Mouse (Mus musculus) urinary bladder, adult 18-20 months (tissue): ENCODE results near the gene Scarb1.

Experiments used
- DNase-seq, 2 experiments: peaks; one replicate each; pipeline ENCODE4 v3.0.0; 2022; ENCODE audit warnings: low spot score in 2 of 2, mixed read lengths in 2 of 2

Gene Scarb1

DNA sequence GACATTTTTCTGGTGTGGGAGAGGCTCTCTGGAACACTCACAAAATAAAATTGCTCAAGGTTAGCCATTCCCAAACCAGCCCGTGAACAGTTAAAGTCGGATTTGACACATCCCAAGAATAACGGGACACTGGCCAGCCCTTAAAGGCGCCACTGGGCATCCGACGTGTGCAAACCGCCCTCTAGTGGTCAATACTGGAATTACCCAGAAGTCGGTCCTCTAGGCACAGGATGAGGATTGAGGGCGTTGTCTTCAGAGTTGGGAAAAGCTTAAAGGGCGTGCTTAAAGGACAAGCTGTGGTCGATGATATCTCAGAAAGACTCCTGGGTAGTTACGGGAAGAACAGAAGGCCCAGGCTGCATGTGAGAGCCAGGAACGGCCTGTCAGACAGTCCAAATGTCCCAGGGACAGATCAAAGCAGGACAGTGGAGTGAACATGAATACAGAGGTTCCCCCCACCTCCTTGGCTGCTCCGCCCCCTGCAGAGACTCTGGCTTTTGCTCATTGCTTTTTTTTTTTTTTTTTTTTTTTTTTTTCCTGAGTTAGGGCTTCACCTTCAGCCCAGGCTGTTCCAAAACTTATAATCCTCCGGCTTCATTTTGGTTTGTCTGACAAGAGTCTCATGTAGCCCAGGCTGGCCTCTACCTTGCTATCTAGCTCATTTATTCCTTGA is 69.2 kb downstream of the Scarb1 start:
- peak; percentile 63 to 71 for DNase-seq

DNA sequence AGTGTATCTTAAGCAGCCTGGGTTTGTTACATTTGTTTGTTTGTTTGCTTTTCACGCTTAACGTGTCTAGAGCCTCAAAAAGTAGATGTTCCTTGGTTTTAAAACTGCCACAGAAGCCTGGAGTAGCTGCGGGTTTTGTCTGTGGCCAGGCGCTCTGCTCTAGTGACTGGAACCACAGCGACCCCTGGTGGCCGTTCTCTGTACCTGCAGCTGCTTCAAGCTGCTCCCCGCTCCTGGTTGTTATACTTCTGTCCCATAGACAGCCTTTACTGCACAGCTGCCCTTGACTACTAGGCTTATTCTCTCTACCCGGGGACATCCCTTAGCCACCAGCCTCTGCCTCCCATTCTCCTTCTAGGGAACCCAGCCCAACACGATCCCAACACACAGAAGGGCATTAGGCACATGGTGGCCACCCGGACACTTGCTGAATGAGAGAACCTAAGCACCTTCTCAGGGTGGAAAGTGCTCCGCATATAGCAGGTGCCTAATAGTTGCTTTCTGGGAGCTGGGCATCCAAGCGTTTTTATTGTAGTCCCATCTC is 70.2 kb downstream of the Scarb1 start:
- peak in 1 of 2 experiments; percentile 45 for DNase-seq

DNA sequence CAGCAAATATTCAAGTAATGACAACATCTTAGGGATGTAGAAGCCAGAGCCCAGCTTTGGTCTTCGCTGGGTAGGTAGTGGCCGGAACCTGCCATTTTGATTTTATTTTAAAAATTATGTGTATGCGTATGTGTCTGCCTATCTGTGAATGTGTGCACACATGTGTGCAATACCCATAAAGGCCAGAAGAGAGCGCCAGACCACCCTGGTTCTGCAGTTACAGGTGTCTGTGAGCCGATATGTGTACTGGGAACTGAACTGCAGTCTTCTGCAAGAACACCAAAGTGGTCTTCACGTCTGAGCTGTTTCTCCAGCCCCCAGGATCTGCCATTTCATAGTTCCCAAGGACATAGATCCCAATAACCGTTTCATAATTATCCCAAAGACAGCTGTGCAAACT is 71.1 kb downstream of the Scarb1 start:
- DNase-seq, result no peak

DNA sequence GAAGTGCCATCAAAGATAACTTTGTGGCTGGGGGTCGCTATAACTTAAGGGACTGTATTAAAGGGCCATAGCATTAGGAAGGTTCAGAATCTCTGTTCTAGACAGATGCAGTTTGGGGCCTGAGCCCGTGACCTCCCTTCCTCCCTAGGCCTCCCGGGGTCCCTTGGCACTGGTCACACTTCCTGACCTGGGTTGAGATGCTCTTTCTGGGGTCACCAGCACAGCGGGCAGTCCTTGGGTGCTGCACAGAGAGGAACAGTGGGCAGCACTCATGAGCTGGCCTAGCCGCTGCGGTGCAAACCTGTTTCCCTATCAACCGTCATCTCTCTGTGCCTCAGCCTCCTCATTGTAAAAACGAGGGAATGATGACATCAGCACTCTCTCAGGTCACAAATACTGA is 71.5 kb downstream of the Scarb1 start:
- DNase-seq, result no peak

DNA sequence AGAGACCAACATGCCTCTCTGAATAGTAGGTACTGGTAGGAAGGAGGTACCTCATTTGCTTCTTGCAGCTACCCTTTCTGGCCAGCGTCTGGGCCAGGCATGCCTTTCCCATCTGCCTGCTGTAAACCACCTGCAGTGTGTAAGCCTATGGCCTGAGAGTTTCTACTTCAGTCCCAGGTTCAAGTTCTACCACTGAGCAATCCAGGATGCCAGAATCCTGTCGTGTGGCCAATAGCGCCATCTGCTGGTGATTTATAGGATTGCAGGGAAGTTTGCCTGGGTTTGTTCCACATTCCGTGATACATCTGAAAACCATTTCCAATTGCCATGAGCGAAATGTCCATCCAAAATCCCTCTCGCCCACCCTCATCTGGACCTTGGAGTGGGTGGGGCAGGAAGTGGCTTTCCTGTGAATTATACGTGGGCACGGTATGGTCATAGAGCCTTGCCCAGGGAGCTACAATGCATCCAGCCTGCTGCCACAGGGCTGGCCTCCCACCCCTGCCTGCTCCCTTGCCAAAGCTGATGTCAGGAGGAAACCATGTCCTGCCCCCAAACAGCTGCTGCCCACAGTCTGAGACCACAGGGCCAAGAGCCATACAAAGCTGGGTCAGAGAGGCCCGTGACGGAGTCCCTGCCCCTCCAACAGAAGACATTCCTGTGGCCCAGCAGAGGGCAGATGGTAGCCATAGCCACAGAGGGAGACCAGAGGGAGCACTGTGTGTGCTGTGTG is 72.7 kb downstream of the Scarb1 start:
- DNase-seq, result peak; percentile 50 to 72

DNA sequence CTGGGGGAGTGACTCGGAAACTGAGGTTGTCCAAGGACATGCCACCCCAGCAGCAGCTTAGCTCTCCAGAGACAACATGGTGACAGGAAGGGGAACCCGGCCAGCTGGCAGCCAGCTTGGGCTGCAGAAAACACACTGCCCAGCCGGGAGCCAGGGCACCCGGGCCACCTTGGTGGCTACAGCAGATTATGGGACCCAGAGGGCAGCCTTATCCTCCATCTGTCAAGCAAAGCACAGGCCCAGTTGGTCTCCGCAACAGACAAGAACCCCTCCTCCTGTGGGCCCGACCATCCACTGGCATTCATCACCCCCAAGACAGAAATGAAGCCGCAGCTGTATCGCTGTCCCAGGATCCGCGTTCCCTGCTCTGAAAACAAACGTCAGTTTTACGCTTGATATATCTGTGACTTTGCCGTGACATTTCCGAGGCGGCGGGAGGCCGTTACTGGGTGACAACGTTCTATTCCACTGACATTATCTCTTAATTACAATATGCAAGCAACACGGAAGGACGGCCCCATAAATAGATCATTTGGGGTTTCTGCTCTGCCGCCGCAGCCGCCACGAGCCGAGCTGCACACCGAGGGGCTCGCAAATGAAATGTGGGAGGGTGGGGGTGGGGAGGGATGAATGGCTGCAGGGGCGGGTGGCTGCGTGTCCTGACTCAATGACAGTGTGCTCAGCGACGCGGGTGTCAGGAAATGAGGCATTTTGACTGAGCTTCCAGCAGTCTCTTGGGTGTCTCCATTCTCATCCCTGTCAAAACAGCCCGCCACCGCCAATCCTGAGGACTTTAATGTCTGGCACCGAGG is 73.5 kb downstream of the Scarb1 start:
- DNase-seq, result no peak

DNA sequence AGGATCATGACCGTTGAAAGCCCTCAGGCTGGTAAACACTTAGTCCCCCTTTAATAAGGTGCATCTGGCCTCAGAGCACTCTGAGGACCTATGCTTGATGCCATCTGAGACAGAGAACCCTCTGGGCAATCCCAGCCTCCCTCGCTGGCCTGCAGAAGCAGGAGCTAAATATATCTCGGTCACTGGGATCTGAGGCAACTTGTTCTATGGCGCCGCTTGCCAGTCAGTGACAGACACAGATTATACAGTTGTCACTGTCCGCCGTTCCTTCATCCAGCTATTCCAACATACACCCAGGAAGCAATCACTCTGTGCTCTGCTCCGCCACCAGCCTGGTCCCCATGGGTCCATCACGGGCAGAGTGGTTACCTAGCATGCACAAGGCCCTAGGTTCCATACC is 74.8 kb downstream of the Scarb1 start:
- DNase-seq, result no peak

DNA sequence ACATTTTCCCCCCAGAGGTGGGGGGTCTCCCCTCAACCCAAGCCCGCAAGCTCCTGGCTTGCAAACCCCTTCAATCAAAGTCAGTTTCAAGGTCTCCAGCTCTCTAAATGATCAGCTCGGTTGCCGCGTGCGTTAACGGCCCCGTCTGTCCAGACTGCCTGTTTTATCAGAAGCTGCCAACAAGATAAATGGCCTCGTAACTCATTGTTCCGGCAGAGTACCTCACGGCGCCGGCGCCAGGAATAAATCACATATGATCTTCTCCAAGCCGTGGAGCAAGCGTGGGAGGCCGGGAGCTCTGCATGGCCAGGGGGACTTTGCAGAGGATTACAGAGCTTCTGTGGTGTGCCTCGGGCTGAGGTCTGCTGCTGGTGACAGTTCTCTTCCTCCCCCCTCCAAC is 76.2 kb downstream of the Scarb1 start:
- peak in 1 of 2 experiments; percentile 52 for DNase-seq

DNA sequence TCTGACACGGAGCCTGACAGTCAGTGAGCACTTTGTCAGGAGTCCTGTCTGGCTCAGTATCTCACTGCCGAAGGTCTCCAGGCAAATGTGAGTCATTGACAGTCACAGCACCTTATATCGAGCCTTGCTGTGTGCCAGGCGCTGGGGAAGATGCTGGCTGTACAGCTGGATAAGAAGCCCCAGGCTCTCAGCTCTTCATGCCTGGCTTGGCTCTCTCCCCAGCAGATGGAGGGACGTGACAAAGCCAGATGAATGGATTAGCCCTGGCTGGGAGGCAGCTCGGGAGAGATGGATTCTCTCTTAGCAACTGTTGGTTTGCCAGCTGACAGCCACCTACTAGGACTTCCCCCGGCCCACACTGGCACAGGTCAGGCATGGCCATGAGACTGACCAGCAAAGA is 78.3 kb downstream of the Scarb1 start:
- DNase-seq, result no peak

DNA sequence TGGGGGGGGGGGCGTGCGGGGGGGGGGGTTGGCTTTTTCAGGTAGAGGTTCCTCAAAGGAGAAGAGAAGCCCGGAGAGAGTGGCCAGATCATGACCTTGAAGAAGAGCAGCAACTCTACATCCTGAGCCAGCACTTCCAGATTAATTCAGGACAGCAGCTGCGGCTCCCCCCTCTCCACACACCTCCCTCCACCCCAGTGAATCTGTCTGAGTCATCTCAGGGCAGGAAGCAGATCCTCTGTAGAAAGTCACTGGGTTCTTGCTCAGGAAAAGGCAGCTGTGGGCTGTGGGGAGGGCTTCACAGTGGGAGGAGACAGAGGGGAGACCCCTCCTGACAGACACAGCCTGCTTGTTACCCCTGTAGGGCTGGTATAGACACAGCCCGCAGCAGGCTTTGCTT is 87.0 kb downstream of the Scarb1 start:
- DNase-seq, result no peak

DNA sequence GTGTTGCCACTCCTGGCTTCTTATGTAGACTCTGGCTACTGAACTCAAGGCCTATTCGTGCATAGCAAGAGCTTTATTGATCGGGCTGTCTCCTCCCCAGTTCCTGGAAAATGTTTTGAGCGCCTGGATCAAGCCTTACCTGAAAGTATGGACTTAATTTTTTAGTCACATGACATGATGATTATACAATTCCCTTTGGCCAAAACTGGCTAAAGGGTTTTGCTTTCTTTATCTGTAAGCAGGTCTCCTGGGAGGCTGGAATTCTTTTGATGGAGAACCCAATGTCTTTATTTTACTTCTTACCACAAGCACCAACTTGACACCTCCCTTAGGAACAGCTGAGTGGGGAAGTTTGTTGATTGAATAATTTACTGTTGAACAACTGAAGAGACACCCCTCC is 87.4 kb downstream of the Scarb1 start:
- DNase-seq, result no peak

DNA sequence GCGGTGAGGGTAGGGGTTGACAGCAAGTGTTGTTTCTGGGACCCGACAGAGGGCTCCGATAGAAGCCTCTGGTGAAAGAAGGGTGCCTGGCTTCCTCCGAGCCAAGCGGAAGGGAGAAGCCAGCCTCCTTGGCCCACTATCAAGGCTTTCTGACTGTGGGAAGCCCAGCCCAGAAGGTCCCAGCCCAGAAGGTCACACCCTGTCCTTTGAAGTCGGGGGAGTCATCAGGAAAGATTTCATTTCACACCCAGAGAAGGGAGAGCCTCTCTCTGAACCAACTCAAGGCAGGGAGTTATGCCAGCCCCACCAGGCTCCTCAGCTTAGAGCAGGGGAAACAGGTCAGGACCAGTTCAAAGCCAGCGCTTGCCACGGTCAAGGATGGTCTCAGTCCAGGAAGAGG is 88.2 kb downstream of the Scarb1 start:
- DNase-seq, result peak in 1 of 2 experiments; percentile 52

DNA sequence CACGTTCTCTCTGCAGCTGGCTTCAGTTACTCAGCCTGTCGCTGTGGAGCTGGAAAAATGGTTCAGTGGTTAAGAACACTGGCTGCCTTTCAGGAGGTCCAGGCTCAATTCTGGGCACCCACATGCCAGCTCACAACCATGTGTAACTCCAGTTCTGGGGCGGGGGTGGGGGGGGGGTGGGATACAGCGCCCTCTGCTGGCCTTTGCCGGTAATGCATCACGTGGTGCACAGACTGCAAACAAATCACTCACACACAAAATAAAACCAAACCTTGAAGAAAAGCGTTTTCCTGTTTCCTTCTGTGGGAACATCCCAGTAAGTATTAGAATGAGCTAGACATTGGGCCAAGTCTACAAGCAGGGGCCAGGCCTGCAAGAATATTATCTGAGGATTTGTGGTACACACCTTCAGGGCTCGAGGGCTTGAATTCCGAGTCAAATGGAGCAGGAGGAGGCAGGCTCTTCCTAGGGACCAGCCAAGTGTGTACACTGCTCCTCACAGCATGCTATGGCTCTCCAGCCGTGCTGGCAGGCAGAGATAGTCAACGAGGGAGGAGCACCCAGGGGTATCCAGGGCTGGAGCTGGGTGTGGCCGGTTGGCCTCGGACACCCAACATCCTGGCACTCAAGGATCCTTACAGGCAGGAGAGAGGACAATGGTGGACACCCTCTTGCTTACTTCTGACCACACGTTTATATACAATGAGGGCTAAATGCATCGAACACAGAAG is 88.8 kb downstream of the Scarb1 start:
- no peak for DNase-seq

DNA sequence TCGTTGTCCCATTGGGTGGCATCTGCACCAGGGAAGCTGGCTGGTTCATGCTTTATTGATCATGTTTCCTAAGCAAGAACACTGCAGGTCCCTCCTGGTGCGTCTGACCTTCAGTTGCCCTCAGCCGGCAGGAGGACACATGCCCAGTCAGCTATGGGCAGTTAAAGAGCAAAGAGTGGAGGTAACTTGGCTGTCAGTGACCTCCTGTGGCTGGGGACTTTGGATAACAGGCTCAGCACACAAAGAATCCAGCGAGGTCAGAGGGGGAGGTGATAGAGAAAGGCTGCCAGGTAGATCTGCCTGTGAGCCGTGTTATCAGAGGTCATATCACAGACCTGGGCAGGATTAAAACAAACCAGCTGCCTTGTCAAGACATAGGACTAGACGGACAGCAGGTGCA is 91.7 kb downstream of the Scarb1 start:
- no peak for DNase-seq

DNA sequence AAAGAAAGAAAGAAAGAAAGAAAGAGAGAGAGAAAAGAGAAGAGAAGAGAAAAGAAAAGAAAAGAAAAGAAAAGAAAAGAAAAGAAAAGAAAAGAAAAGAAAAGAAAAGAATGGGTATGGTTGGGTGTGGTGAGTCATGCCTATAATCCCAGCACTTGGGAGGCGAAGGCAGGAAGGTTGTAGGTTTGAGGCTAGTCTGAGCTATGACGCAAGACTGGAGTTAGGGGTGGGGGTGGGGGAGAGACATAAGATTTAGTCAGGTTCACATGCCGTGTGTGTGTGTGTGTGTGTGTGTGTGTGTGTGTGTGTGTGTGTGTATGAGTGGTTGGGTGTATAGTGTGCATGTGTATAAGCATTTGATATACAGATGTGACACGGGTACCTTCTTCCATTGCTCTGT is 94.2 kb downstream of the Scarb1 start:
- DNase-seq, result no peak

DNA sequence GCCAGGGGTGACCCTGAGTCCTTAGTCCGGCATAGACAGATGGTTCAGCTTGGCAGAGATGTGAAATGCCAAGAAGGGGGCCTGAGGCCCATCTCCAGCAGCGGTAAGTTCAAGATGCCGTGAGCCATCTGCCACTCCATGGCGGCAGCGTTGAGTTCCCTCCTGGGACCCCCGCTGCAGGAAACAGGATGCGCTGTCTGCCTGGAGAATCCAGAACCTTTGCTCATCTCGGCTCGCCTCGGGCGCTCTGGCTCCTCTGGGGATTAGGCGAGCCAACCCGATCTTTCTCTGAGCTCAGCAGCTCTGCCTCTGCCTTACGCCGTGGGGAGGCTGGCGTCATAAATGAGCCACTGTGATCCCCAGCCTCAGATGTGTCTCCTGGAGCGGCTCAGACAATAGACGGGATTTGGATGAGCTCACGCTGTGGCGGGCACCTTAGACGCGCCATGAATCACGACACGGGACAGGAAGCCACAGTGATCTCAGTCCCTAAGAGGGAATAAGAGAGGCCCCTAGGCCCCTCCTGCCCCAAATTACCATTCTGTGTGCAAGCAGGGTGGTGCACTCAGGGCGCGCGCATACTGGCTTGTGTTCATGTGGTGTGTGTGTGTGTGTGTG is 95.3 kb downstream of the Scarb1 start:
- no peak for DNase-seq

DNA sequence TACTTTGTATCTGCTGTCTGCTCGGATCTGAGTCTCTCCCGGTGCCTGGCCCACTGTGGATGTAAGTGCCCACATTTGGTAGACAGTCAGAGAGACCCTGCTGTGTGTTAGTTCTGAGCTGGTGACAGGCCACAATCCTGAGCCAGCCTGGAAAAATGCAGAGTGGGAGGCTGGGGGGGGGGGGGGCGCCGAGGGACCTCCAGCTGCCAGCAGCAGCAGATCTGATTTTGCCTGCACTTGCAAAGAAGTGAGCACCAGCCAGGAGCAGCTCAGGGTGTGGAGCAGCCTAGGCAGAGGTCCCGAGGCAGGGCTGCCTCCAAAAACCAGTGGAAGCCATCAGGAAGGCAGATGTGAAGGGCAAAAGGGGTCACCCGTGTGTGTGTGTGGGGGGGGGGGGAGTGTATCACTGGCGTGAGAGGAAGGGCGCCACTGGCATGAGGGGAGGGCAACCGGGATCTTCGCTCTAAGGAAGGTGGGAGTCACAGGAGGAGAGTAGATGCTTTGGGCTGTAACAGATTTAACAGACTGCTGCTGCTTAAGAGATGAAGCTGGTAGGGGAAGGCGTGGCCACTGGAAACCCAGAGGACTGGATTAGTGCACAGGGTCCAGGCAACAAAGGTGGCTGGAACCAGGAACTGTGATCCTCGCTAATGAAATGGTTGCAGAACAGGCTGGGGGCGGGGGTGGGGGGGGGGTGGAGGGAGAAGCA is 95.9 kb downstream of the Scarb1 start:
- no peak for DNase-seq

DNA sequence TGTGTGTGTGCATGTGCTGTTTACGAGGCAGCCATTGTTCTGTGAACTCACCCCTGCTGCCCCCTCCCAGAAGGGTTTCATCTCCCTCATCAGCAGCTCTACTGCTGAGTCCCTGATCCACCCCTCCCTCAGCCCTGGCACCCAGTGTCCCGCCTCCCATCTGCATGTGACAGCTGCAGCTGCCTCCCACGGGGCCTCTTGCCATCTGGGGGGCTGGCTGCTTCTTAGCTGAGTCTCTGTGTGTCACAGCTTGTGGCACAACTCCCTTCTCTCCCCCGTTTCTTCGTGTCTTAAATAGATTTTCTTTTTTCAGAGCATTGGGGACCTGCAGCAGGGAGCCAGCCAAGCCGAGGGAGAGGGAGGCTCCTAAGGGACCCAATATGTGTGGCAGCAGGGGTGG is 97.0 kb downstream of the Scarb1 start:
- no peak for DNase-seq

DNA sequence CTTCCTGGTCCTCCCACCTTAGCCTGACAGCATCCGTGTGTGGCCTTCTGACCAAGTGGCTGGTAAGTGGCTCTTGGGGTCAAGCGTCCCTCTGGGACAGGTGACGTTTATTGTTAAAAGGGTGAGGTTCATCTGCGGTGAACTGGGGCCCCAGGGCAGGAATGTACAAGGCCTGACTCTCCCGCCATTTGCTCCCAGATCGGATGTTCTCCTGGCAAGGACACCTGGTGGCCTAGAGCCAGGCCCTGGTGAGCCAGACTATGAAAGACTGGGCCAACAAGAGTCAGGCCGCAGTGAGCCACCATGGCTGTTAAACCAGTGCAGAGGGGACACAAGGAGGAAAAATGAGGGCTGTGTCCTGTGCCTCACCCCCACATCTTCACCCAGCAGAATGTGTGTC is 98.8 kb downstream of the Scarb1 start:
- DNase-seq, result no peak

DNA sequence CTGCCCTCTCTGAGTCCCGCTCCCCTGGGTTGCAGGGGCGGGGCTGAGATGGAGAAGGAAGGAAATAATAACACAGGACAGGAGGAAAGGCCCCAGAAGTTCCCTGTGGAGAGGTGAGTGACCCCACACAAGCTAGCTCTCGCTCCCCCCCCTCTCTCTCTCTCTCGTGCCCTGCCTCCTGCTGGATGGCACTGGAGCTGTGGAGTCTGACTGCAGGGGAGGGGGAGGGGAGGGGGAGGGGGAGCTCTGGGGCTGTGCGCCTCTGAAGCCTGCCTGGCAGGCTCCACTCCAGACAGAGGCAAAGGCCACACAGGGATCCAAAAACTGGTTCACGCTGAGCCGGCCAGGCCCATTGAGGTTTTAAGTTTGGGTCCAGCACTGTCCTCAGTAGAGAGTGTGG is 99.3 kb downstream of the Scarb1 start:
- DNase-seq, result no peak
